Mouse (Mus musculus) ES-Bruce4 (cell line): ENCODE measurements around the gene Pepd. TPM values are rescaled to one million over a fixed set of nuclear protein-coding genes. Genes with fewer than 3 reads are reported as not detected.

Experiments used
- H3K27ac ChIP-seq: 2 replicates; pipeline ENCODE4 v1.5.1; 2012; ENCODE audit warnings: low read length, inconsistent platforms; ENCODE audit not compliant: insufficient read depth
- H3K27me3 ChIP-seq: 2 replicates; pipeline ENCODE4 v1.6.1; 2012; ENCODE audit warnings: mild to moderate bottlenecking, low read length, inconsistent platforms; ENCODE audit not compliant: control insufficient read depth, poor library complexity, insufficient read depth, severe bottlenecking
- H3K36me3 ChIP-seq: 2 replicates; pipeline ENCODE4 v1.6.1; 2012; ENCODE audit warnings: inconsistent platforms, mild to moderate bottlenecking, low read length, moderate library complexity; ENCODE audit not compliant: control insufficient read depth, poor library complexity, insufficient read depth, severe bottlenecking
- H3K4me1 ChIP-seq: one replicate; pipeline ENCODE4 v1.8.1; 2011; ENCODE audit warnings: low read length; ENCODE audit not compliant: control insufficient read depth, insufficient read depth
- H3K4me3 ChIP-seq: 2 replicates; pipeline ENCODE4 v1.5.1; 2011; ENCODE audit warnings: low read depth, mild to moderate bottlenecking, low read length
- H3K9ac ChIP-seq: 2 replicates; pipeline ENCODE4 v1.6.1; 2012; ENCODE audit warnings: low read depth, mild to moderate bottlenecking, inconsistent platforms; ENCODE audit not compliant: poor library complexity, severe bottlenecking
- H3K9me3 ChIP-seq: replicated peaks from 2 replicates; pipeline ENCODE4 v1.6.1; 2012; ENCODE audit warnings: mild to moderate bottlenecking, low read length, inconsistent platforms; ENCODE audit not compliant: control insufficient read depth, poor library complexity, insufficient read depth, severe bottlenecking
- CTCF ChIP-seq: IDR thresholded peaks from one replicate; pipeline ENCODE4 v1.8.1; 2011; ENCODE audit warnings: low read depth, low read length
- EP300 ChIP-seq: IDR thresholded peaks from 2 replicates; pipeline ENCODE4 v1.6.1; 2011; ENCODE audit warnings: low read depth, low read length; ENCODE audit not compliant: insufficient read depth
- POLR2A ChIP-seq: IDR thresholded peaks from one replicate; pipeline ENCODE4 v1.8.1; 2011; ENCODE audit warnings: low read length; ENCODE audit not compliant: insufficient read depth
- polyA plus RNA-seq: library from polyadenylated mRNA; stranded (reverse); fragments of >200 nt; gene quantifications from 2 replicates; pipeline ENCODE4 v1.2.4, GENCODE M21; 2011; ENCODE audit warnings: low read depth; ENCODE audit not compliant: missing spikeins, insufficient read depth, insufficient read length

Pepd gene
- polyA plus RNA-seq, 1 experiment = 17.7 TPM

- Histone ChIP-seq H3K27ac (no peak overlapping the region), H3K4me1 (no peaks in the 10 kb centered on the region)
Measured at GRCm38 (mm10) chr7:34946269-34946925, 34.2 kb downstream of the Pepd start.

GRCm38 (mm10) chr7:34954548-34954947 is 42.4 kb downstream of the Pepd start:
- no peak overlapping the region for H3K9ac ChIP-seq
- no peaks in the 10 kb centered on the region for H3K9me3 ChIP-seq
- TF ChIP-seq POLR2A (no peak), CTCF (no peak), EP300 (no peak)
- H3K36me3 ChIP-seq = no peaks in the 10 kb centered on the region
- H3K4me3 ChIP-seq = no peak overlapping the region
- no peaks in the 10 kb centered on the region for H3K27me3 ChIP-seq
- H3K4me1 ChIP-seq = no peaks in the 10 kb centered on the region
- no peak overlapping the region for H3K27ac ChIP-seq

More at GRCm38 (mm10) chr7:34946269-34946925, 34.2 kb downstream of the Pepd start:
- no peaks in the 10 kb centered on the region for H3K27me3 ChIP-seq
- H3K9ac ChIP-seq = no peak overlapping the region
- no peaks in the 10 kb centered on the region for H3K9me3 ChIP-seq
- no peak for TF ChIP-seq CTCF
- no peak for TF ChIP-seq EP300
- no peak for TF ChIP-seq POLR2A
- H3K36me3 ChIP-seq = 0 out of 2 replicates have a peak, but pooled peaks cover 2% of the 10 kb centered on the region
- H3K4me3 ChIP-seq = no peak overlapping the region

DNA sequence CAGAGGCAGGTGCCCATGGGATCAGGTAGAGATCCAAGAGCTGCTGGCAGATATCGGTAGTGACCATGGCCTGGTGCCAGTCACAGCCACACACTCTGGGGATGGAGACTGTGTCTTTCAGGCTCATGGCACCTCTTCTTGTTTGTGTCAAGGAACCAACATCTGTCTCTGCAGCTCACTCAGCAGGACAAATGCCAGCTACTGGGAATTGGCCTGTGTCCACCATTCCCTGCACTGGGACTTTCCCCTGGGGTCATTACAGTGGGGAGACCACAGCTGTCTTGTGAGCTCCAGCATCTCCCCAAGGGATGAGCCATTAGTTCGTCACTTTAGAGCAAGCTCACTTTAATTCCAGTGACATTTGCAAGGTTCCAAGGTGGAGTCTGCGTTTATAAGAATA is 43.1 kb downstream of the Pepd start:
- no peak overlapping the region for H3K4me3 ChIP-seq
- no peak overlapping the region for H3K27ac ChIP-seq
- no peaks in the 10 kb centered on the region for H3K4me1 ChIP-seq
- no peaks in the 10 kb centered on the region for H3K9me3 ChIP-seq
- H3K27me3 ChIP-seq = no peaks in the 10 kb centered on the region
- H3K9ac ChIP-seq = no peak overlapping the region
- H3K36me3 ChIP-seq = no peaks in the 10 kb centered on the region
- TF ChIP-seq POLR2A = no peak
- TF ChIP-seq EP300 = no peak
- no peak for TF ChIP-seq CTCF

DNA sequence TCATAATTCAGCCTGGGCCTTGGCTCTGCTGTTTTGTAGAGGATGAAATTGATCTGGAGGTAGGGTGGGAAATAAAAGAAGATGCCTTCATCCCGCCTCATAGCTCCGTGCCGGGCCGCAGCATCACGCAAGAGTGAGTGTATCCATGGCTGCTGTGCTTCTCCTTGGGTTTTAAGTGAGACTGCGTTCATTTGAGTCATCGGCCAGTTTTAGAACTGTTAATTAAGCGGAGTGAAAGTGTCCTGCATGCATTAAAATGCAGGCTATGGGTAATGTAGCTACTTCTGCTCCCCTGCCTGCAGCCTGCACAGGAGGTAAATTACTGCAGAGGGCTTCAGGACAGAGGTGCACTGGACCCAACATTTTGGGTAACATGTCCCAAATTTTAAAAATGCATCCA is 45.0 kb downstream of the Pepd start:
- no peak overlapping the region for H3K4me3 ChIP-seq
- no peak overlapping the region for H3K27ac ChIP-seq
- H3K9me3 ChIP-seq = no peaks in the 10 kb centered on the region
- no peak for TF ChIP-seq POLR2A
- TF ChIP-seq CTCF = no peak
- no peak for TF ChIP-seq EP300
- no peaks in the 10 kb centered on the region for H3K4me1 ChIP-seq
- no peak overlapping the region for H3K9ac ChIP-seq
- H3K27me3 ChIP-seq = no peaks in the 10 kb centered on the region
- no peaks in the 10 kb centered on the region for H3K36me3 ChIP-seq

DNA sequence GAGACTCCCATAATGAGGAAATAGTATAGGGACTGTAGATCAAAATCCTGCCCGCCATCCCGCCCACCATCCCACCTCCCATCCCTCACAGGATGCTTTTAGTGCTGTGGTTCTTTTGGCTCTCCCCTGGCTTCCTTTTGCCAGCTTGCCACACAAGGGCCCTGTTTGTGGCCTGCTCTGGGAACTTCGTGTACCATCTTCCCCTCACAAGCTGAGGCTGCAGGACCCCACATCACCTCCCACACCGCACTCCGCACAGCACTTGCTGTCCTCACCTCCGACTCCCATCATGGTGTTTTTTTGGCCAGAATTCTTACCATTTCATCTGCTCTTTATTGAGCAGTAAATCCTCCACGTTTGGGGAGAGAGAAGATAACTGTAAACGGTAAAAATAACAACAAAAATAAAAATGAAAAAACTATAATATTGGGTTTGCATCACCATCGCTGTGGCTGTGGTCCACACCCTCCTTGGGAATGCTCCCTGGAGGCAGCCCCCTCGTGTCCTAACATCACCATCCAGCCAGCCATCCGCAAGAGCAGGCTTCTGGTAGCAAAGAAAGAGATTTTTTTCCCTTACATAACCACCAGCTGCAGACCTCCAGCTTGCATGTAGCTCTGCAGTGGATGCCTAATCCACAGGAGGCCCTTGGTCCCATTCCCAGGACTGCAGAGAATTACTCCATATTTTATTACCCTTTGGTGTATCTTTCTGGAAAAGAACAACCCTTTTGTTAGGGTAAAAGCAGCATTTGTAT is 51.9 kb downstream of the Pepd start:
- H3K4me3 ChIP-seq = no peak overlapping the region
- H3K27me3 ChIP-seq = no peaks in the 10 kb centered on the region
- no peaks in the 10 kb centered on the region for H3K9me3 ChIP-seq
- no peak overlapping the region for H3K27ac ChIP-seq
- H3K36me3 ChIP-seq = no peaks in the 10 kb centered on the region
- TF ChIP-seq POLR2A (no peak), EP300 (no peak), CTCF (no peak)
- H3K9ac ChIP-seq = no peak overlapping the region
- no peaks in the 10 kb centered on the region for H3K4me1 ChIP-seq

GRCm38 (mm10) chr7:34967362-34967761 is 55.2 kb downstream of the Pepd start:
- no peaks in the 10 kb centered on the region for H3K36me3 ChIP-seq
- H3K27ac ChIP-seq = no peak overlapping the region
- H3K9ac ChIP-seq = no peak overlapping the region
- no peaks in the 10 kb centered on the region for H3K9me3 ChIP-seq
- TF ChIP-seq CTCF = no peak
- no peak for TF ChIP-seq EP300
- no peak for TF ChIP-seq POLR2A
- no peaks in the 10 kb centered on the region for H3K4me1 ChIP-seq
- H3K27me3 ChIP-seq = no peaks in the 10 kb centered on the region
- H3K4me3 ChIP-seq = no peak overlapping the region
